In genomic region chr6:121039719-121040118, GRCm38 (mm10) we compare ENCODE assay signal across 17 mouse cellular contexts.
DNase-seq lines count a peak whose midpoint lies in the region; ATAC-seq and TF ChIP-seq lines count a peak whose summit lies in the region.
"Had no signal": no experiment of that assay in that cellular context is flagged by ENCODE, and none has a peak within 500 bp of the region (broad histone marks: within the 10 kb centered on the region; RNA-seq: fewer than 3 reads in every experiment).

No protein-coding gene starts in this region.

- H3K4me1 ChIP-seq in forebrain, embryonic 13.5 days: 0 out of 2 replicates have a peak, but pooled peaks cover 4% of the 10 kb centered on the region
- H3K4me1 ChIP-seq in forebrain, embryonic 11.5 days (replicated peaks; ENCODE audit: control insufficient read depth, insufficient read depth, low read length): no peaks in the 10 kb centered on the region
- H3K4me1 ChIP-seq in intestine, postnatal 0 days (replicated peaks; ENCODE audit: control insufficient read depth, insufficient read depth, low read length): no peaks in the 10 kb centered on the region
- 0 out of 2 replicates have a peak, but pooled peaks cover 5% of the 10 kb centered on the region for H3K4me1 ChIP-seq in intestine, embryonic 15.5 days (replicated peaks)
- H3K4me1 ChIP-seq in lung, postnatal 0 days (ENCODE audit: insufficient read depth, low read depth, low read length): no peaks in the 10 kb centered on the region; the same call in 1 of the 2 replicates

- peak; percentile 8; the same call in 1 of the 2 replicates for ATAC-seq in forebrain, embryonic 13.5 days
- ATAC-seq in forebrain, embryonic 11.5 days (replicated peaks; ENCODE audit: low FRiP score): no peak
- ATAC-seq in intestine, postnatal 0 days: no peak
- ATAC-seq in intestine, embryonic 15.5 days: no peak
- no peak for ATAC-seq in lung, postnatal 0 days
- ATAC-seq: hindbrain, embryonic 16.5 days; midbrain, embryonic 13.5 days had no signal

- H3K9ac ChIP-seq in forebrain, embryonic 13.5 days: no peak overlapping the region
- H3K9ac ChIP-seq in forebrain, embryonic 11.5 days (ENCODE audit: low read length): no peak overlapping the region
- no peak overlapping the region for H3K9ac ChIP-seq in intestine, postnatal 0 days (ENCODE audit: low read depth, low read length)
- H3K9ac ChIP-seq in intestine, embryonic 15.5 days: no peak overlapping the region
- no peak overlapping the region for H3K9ac ChIP-seq in lung, postnatal 0 days (replicated peaks; ENCODE audit: low read depth)
- H3K9ac ChIP-seq: lung, embryonic 15.5 days; midbrain, embryonic 13.5 days; stomach, embryonic 15.5 days had no signal

- peak overlapping the region; percentile 6; the same call in 1 of the 2 replicates for H3K27ac ChIP-seq in forebrain, embryonic 13.5 days
- H3K27ac ChIP-seq in forebrain, embryonic 11.5 days (ENCODE audit: low read depth, low read length): no peak overlapping the region
- no peak overlapping the region for H3K27ac ChIP-seq in intestine, postnatal 0 days (ENCODE audit: low read depth, low read length)
- H3K27ac ChIP-seq in intestine, embryonic 15.5 days: no peak overlapping the region
- no peak overlapping the region for H3K27ac ChIP-seq in lung, postnatal 0 days (ENCODE audit: low read length)
- H3K27ac ChIP-seq: kidney, postnatal 0 days; lung, embryonic 15.5 days; midbrain, embryonic 13.5 days; stomach, embryonic 15.5 days had no signal

- no peak for DNase-seq in forebrain, embryonic 11.5 days (ENCODE audit: low spot score)
- no peak for DNase-seq in lung, postnatal 0 days (ENCODE audit: low spot score)
- DNase-seq in lung, postnatal 14 days: no peak
- no peak for DNase-seq in adrenal gland, adult (ENCODE audit: inconsistent age in 2 of 2, low spot score in 1 of 2)
- no peak for DNase-seq in right cerebral cortex, adult 2 months (ENCODE audit: low spot score in 2 of 2)
- DNase-seq: adrenal gland, adult 2 months; heart, adult 11 months; kidney, adult 11 months; thymus, adult 2 months had no signal

- no peaks in the 10 kb centered on the region for H3K9me3 ChIP-seq in forebrain, embryonic 13.5 days (replicated peaks)
- no peaks in the 10 kb centered on the region for H3K9me3 ChIP-seq in forebrain, embryonic 11.5 days (ENCODE audit: control insufficient read depth, low read length)
- H3K9me3 ChIP-seq in intestine, postnatal 0 days (ENCODE audit: control insufficient read depth): no peaks in the 10 kb centered on the region
- H3K9me3 ChIP-seq in intestine, embryonic 15.5 days: no peaks in the 10 kb centered on the region
- no peaks in the 10 kb centered on the region for H3K9me3 ChIP-seq in lung, postnatal 0 days (ENCODE audit: low read length)
- H3K9me3 ChIP-seq: lung, embryonic 15.5 days; midbrain, embryonic 13.5 days; stomach, embryonic 15.5 days had no signal

- no peak overlapping the region for H3K4me2 ChIP-seq in forebrain, embryonic 13.5 days
- no peak overlapping the region for H3K4me2 ChIP-seq in forebrain, embryonic 11.5 days (ENCODE audit: low read depth, low read length, severe bottlenecking)
- no peak overlapping the region for H3K4me2 ChIP-seq in intestine, postnatal 0 days (replicated peaks; ENCODE audit: low read depth)
- no peak overlapping the region for H3K4me2 ChIP-seq in intestine, embryonic 15.5 days (replicated peaks)
- H3K4me2 ChIP-seq in lung, postnatal 0 days (replicated peaks; ENCODE audit: low read depth, low read length): no peak overlapping the region
- H3K4me2 ChIP-seq: lung, embryonic 15.5 days; midbrain, embryonic 13.5 days; stomach, embryonic 15.5 days had no signal

- H3K27me3 ChIP-seq in forebrain, embryonic 13.5 days: no peaks in the 10 kb centered on the region
- no peaks in the 10 kb centered on the region for H3K27me3 ChIP-seq in forebrain, embryonic 11.5 days (ENCODE audit: control insufficient read depth, insufficient read depth, low read length)
- no peaks in the 10 kb centered on the region for H3K27me3 ChIP-seq in intestine, postnatal 0 days (replicated peaks; ENCODE audit: control insufficient read depth, insufficient read depth, low read length)
- H3K27me3 ChIP-seq in intestine, embryonic 15.5 days (replicated peaks): no peaks in the 10 kb centered on the region
- H3K27me3 ChIP-seq in lung, postnatal 0 days (replicated peaks; ENCODE audit: insufficient read depth, low read length): no peaks in the 10 kb centered on the region
- H3K27me3 ChIP-seq: lung, embryonic 15.5 days; midbrain, embryonic 13.5 days; stomach, embryonic 15.5 days had no signal

- TF ChIP-seq EP300 in lung, postnatal 0 days (IDR thresholded peaks at IDR 0.05): no peak

- H3K36me3 ChIP-seq in forebrain, embryonic 13.5 days (ENCODE audit: poor library complexity, severe bottlenecking): peaks cover 56% of the 10 kb centered on the region
- H3K36me3 ChIP-seq in forebrain, embryonic 11.5 days (ENCODE audit: control insufficient read depth, insufficient read depth, low read length): no peaks in the 10 kb centered on the region
- peaks cover 39% of the 10 kb centered on the region for H3K36me3 ChIP-seq in intestine, postnatal 0 days (ENCODE audit: control insufficient read depth, insufficient read depth)
- peaks cover 10% of the 10 kb centered on the region for H3K36me3 ChIP-seq in intestine, embryonic 15.5 days
- peaks cover 26% of the 10 kb centered on the region for H3K36me3 ChIP-seq in lung, postnatal 0 days (ENCODE audit: insufficient read depth, low read length)

- 91% methylated on average over 3 of the region's 3 CpGs for WGBS in forebrain, embryonic 13.5 days
- 91% methylated on average over 3 of the region's 3 CpGs for WGBS in forebrain, embryonic 11.5 days
- WGBS in intestine, postnatal 0 days: 84% methylated on average over 3 of the region's 3 CpGs
- WGBS in intestine, embryonic 15.5 days: 92% methylated on average over 3 of the region's 3 CpGs
- 90% methylated on average over 3 of the region's 3 CpGs for WGBS in lung, postnatal 0 days

- peak; percentile 36 for TF ChIP-seq CTCF in intestine, postnatal 0 days (IDR thresholded peaks at IDR 0.05; ENCODE audit: low read depth)
- peak; percentile 39 for TF ChIP-seq CTCF in lung, postnatal 0 days (IDR thresholded peaks at IDR 0.05)

- no peak overlapping the region for H3K4me3 ChIP-seq in forebrain, embryonic 13.5 days
- no peak overlapping the region for H3K4me3 ChIP-seq in forebrain, embryonic 11.5 days (ENCODE audit: low read depth, low read length)
- no peak overlapping the region for H3K4me3 ChIP-seq in intestine, postnatal 0 days (ENCODE audit: low read depth, low read length)
- H3K4me3 ChIP-seq in intestine, embryonic 15.5 days (replicated peaks): no peak overlapping the region
- no peak overlapping the region for H3K4me3 ChIP-seq in lung, postnatal 0 days (ENCODE audit: low read depth, low read length)
- H3K4me3 ChIP-seq: lung, embryonic 15.5 days; midbrain, embryonic 13.5 days; stomach, embryonic 15.5 days had no signal
